ENCODE assay signal across 19 mouse cellular contexts in genomic region chr17:79658863-79659262, GRCm38 (mm10).
"Had no signal": no experiment of that assay in that cellular context is flagged by ENCODE, and none has a peak within 500 bp of the region (broad histone marks: within the 10 kb centered on the region; RNA-seq: fewer than 3 reads in every experiment).

No protein-coding gene starts in this region.

- H3K4me3 ChIP-seq: kidney, embryonic 15.5 days; left cerebral cortex, adult 2 months; midbrain, embryonic 15.5 days; myocyte; neural tube, embryonic 13.5 days had no signal

- H3K27me3 ChIP-seq: kidney, embryonic 15.5 days; midbrain, embryonic 15.5 days; neural tube, embryonic 13.5 days had no signal

- H3K9me3 ChIP-seq: kidney, embryonic 15.5 days; midbrain, embryonic 15.5 days; neural tube, embryonic 13.5 days had no signal

- DNase-seq: kidney, adult 2 months; kidney, postnatal 10 days; kidney, postnatal 36 days; layer of hippocampus, postnatal 36 days; lung, embryonic 14.5 days; retina, postnatal 1 day; right cerebral cortex, postnatal 25 days; thymus, adult 2 months; thymus, postnatal 14 days; thymus, postnatal 4 days had no signal

- H3K27ac ChIP-seq: kidney, embryonic 15.5 days; left cerebral cortex, adult 2 months; liver, embryonic 14.5 days; macrophage; midbrain, embryonic 15.5 days; neural tube, embryonic 13.5 days; stomach, postnatal 0 days had no signal

- H3K9ac ChIP-seq: kidney, embryonic 15.5 days; liver, embryonic 14.5 days; lung, embryonic 14.5 days; midbrain, embryonic 15.5 days; neural tube, embryonic 13.5 days had no signal

- H3K4me1 ChIP-seq: midbrain, embryonic 15.5 days; neural tube, embryonic 13.5 days had no signal

- H3K36me3 ChIP-seq: kidney, embryonic 15.5 days; midbrain, embryonic 15.5 days; neural tube, embryonic 13.5 days had no signal

- ATAC-seq: lung, postnatal 0 days; midbrain, embryonic 15.5 days had no signal

- H3K4me2 ChIP-seq: kidney, embryonic 15.5 days; lung, embryonic 14.5 days; midbrain, embryonic 15.5 days; neural tube, embryonic 13.5 days had no signal
